Mouse (Mus musculus) G1E-ER4 (cell line): ENCODE measurements around the gene Zfp945. TPM values are rescaled to one million over a fixed set of nuclear protein-coding genes. Genes with fewer than 3 reads are reported as not detected.

Source experiments
- GATA1 ChIP-seq: IDR thresholded peaks from one replicate; pipeline ENCODE4 v1.8.0; 2012; ENCODE audit warnings: low read length, inconsistent platforms
- polyA plus RNA-seq: library from polyadenylated mRNA; stranded (reverse); fragments of >175 nt; gene quantifications from 2 replicates; pipeline ENCODE4 v1.2.3, GENCODE M21; 2012

Zfp945 gene
- 0.13 and 0.29 TPM in 2 replicates for polyA plus RNA-seq

- TF ChIP-seq GATA1: no peak
Observed at GRCm38 (mm10) chr17:22866845-22867481, at the start of gene Zfp945. Gene Zfp945, minus strand, starts transcription at chr17:22867134.

DNA sequence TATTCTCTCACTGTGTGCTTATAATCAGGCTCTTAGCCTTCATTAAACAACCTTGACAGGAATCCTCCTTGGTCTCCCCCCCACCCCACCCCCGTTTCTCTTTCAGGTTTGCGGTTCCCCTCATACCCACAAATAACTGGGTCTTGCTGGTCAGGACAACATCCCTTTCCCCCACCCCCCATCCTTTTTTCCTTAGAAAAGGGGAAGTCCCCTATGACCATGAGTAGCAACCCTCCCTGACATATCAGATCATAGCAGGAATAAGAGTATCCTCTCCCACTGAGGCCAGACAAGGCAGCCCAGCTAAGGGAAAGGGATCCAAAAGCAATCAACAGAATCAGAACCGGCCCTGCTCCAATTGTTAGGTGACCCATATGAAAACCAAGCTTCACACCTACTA lies 21.4 kb upstream of the Zfp945 start:
- TF ChIP-seq GATA1: no peak

DNA sequence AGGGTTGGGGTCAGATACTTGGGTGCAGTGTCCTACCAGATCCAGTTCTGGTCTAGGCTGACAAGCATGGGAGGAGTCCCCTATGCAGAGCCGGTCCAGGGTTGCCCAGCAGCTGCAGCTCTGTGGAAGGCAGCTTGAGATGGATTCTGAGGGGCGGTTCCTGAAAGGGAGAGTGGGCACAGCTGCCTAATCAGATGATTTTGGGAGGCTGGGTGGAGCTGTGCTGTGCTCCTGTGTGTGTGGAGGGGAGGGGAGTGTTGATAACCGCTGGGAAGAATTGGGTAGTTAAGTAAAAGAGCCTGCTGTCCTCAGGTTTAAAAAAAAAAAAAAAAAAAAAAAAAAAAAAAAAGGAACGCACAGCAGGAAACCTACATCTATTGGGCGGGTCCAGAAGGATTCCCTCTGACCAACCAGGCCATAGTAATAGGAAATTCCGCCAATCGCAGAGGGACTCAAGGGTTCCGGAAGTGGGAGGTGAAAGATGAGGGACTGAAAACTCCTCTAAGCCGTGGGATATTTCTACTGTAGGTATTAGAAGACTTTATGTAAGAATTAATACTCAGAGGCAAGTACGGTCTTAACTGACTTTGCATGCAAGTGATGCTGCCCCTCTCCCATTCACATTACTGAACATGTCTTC lies 17.2 kb upstream of the Zfp945 start:
- no peak for TF ChIP-seq GATA1

DNA sequence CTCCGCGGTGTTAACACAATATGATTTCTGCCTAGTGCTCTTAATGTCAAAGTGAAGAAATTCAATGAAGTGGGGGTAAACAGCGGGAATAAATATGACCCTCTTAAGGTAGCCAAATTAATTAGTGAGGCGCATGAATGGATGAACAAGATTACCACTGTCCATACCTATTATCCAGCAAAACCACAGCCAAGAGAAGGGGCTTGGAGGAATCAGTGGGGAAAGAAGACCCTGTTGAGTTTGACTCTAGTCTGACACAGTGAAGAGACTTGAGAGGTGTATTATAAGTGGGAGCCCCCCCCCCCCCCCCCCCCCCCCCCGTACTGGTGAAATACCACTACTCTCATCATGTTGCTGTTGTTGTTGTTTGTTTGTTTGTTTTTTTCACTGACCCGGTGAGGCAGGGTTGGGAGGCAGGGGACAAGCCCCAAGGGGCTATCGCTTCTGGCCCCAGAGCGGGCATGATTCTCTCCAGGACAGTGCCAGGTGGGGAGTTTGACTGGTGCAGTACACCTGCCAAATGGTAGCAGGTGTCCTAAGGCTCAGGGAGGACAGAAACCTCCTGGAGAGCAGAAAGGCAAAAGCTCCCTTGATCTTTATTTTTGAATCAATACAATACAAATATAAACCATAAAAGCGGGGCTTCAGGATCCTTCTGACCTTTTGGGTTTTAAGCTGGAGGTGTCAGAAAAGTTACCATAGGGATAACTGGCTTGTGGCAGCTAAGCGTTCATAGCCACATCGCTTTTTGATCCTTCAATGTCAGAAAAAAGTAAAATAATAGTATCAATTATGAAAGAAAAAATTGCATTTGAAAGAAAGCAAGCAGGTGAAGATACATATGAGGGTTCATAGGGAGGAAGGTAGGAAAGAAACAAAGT lies 10.7 kb upstream of the Zfp945 start:
- no peak for TF ChIP-seq GATA1

GRCm38 (mm10) chr17:22876316-22876715 lies 9.4 kb upstream of the Zfp945 start:
- no peak for TF ChIP-seq GATA1

GRCm38 (mm10) chr17:22866421-22866844 lies 501 bp downstream of the Zfp945 start:
- no peak for TF ChIP-seq GATA1

DNA sequence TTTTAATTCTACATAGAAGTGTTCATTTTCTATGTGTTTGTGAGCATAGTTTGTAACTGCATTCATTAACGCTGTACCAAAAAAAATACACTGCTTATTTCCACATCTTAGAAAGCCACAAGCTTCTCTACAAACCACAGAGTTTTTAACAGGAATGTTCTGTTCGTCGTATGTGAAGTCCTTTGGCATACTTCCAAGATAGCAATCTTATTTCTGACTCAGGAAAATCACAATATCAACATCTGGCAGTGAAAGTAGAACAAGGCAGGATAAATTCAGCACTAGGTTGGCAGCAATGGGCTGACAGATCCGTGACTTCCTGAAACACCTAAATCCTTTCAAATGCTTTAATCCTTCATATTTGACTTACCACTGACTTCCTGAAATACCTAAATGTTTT lies 45.8 kb downstream of the Zfp945 start:
- no peak for TF ChIP-seq GATA1

- no peak for TF ChIP-seq GATA1
Observed at GRCm38 (mm10) chr17:22818199-22818595, 48.7 kb downstream of the Zfp945 start.

DNA sequence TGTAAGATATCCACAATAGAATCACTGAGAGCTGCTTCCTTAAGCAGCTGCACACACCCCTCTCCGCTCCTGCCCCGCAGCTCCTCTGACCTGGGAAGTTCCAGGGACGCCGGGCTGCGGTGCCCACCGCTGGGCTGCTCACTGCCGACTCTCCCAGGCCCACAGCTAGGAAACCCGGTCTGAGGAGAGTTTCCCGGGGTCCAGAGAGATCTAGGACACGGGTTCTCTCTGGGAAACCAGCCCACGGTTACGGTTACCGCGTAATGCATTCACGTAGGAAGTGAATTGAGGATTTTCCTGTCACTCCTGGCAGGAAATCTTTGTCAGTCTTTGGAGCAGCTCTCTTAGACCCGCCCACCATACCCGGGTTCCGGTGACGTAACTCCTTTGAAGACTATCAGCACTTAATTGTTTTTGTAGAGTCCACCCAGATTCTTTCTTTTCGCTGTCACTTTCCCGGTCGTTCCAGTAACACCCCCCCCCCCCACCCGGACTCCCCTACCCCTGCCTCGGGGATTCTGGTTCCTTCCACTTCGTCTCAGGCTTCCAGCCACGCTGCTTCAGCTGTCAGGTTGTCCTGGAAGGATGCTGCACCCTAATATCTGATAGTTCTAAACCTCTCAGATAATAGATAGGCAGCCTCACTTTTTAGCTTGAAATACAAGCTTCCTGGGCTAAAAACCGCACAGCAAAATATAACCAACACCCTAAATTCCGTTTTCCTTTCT lies 49.3 kb downstream of the Zfp945 start:
- TF ChIP-seq GATA1: no peak

DNA sequence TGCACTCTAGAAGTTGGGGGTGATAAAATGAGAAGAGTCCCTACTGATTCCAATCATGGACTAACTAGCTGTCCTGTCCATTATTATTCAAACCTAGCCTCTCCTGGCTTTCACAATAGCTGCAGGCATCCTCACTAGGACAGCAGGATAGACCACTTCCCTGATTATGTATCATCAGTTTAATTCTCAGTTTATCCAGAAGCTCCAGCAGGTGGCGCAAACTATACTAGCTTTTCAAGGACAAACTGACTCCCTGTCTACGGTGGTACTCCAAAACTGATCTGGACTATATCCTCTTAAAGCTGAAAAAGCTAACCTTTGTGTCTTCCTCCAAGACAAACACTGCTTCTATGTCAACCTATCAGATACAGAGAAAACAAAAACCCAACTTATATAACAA lies 67.2 kb downstream of the Zfp945 start:
- no peak for TF ChIP-seq GATA1

Other genes starting within 250 kb of the Zfp945 start
- gene Vmn2r113, start 75.8 kb upstream of the Zfp945 start, polyA plus RNA-seq: not detected in 2 replicates
- gene Vmn2r-ps130, start 194.0 kb upstream of the Zfp945 start, polyA plus RNA-seq: not detected in 2 replicates